Mouse (Mus musculus) lung, adult 18-20 months (tissue): Measurements from ENCODE around the gene Katna1.

Source experiments
- DNase-seq, 2 experiments: peaks; one replicate each; pipeline ENCODE4 v3.0.0; 2022; ENCODE audit warnings: mixed read lengths in 2 of 2

Katna1 gene

DNA sequence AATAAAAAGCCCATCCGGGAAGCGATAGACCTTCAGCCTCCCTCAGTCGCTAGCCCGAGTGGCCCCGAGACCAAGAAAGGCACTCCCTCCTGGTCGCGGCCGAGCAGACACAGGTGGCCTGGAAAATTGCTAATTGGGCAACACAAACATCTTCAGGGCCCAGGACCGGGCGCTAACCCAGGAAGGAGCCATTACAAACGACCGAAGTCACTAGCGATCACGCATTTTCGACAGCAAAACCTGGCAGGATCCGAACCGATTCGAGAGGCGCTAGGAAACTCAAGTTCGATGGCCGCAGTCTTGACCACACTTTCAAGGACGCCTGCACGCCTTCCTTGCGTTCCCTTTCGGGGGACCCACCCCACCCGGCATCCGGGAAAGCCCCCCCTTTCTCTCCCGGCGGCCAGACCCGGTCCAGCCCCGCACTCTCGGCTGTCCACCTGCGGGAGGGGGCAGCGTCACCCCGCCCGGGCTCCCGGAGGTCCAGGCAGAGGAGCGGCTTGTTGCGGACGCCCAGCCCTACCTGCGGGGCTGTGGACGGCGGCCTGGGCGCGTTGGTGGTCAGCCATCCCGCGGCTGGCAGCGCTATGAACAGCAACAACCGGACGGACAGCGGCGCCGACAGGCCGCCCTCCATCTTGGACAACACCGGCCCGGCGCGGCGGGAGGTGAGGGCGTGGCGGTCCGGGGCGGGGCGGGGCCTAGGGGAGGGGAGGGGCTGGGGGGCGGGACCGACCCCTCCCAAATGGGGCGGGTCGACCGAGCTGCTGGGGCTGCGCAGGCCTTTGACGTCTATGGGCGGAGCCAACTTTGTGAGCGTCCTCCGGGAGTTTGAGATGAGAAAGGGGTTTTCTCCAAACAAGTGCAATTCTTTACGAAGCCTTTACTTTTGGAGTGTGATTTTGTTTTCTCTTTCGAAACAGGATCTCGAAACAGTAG lies 54.7 kb downstream of the Katna1 start:
- DNase-seq, result peak; percentile 90 to 91

DNA sequence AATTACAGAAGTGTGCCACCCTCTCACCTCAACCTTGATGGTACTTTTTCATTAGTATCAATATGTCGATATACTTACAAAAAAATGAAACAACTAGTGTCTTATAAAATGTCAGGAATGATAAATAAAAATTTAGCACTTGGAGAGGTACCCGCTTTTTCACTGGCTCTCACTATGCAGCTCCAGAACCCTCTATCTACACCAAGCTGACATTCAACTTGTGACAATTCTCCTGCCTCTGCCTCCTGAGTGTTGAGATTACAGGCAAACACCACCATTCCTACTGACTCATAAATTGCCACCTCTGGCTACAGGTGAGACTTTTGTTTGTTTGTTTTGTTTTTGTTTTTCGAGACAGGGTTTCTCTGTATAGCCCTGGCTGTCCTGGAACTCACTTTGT lies 55.4 kb downstream of the Katna1 start:
- no peak for DNase-seq

DNA sequence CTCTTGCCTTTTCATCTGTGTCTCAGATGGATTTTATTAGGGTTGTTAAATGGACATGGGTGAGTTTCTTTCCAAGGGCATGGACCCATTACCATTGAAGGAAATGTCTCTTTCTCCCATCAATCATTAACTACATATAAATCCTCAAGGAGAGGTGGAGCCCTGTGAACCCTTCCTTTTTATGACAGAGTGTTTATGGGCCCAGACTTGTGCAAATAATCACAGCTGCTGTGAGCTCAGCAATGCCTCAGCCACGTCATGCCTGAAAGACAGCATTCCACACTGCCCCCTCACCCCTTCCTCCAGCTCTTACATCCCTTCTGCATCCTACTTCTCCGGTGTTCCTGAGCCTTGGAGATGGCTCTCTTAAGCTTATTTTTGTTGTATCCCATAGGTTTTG lies 61.5 kb downstream of the Katna1 start:
- DNase-seq, result no peak

DNA sequence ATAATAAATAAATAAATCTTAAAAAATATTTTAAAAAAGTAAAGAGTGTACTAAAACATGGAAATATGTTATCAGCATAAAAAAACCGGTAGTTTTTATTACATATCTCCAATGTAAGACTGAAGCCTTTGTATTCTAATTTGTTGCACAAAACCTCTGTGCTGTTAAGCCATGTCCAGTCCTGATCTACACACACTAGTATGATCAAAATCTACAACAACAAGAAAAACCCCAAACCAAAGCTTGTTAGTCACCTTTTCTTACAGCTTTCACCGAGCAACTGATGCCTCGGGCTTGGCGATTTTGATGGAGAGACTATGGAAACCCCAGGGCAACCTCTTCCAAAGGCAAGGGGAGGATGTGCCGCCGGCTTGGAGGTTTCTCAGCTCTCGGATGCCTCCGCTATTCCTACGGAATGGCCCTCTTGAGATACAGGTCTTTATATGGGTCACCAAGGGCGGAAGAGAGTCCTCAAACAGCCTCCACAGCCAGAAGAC lies 66.5 kb downstream of the Katna1 start:
- no peak for DNase-seq

DNA sequence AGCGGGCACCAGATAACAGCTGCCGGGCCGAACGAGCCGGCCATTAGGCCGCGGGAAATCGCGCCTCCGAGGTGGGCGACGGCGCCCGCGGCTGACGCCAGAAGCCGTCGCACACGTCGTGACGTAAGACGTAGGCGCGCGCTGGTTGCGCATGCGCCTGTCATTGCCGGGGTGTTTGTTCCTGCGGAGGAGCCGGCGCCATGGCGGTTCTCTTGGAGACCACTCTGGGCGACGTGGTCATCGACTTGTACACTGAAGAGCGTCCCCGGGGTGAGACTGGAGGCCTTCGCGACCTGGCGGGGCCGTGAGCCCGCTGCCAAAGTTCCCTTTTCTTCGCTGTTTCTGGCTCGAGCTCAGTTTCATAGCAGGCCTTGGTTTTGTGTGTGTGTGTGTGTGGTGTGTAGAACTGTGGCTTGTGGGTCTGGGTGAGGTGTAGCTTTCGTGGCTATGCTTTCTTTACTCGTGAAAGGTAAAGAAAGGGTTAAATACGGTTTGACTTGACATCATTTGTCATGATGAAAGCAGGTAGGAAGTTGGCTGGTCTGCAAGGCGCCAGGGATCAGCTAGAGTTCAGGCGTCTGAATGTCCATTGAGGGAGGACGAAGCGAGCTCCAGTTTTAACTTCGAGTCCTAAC lies 67.1 kb downstream of the Katna1 start, which contains the start of the genes Ginm1 and Ppil4:
TSS of gene Ginm1 (minus strand) at position 74 of the 635 bp plus-strand sequence.
TSS of gene Ppil4 (plus strand) at position 141 of the 635 bp plus-strand sequence.
- DNase-seq, result peak; percentile 86 to 87

DNA sequence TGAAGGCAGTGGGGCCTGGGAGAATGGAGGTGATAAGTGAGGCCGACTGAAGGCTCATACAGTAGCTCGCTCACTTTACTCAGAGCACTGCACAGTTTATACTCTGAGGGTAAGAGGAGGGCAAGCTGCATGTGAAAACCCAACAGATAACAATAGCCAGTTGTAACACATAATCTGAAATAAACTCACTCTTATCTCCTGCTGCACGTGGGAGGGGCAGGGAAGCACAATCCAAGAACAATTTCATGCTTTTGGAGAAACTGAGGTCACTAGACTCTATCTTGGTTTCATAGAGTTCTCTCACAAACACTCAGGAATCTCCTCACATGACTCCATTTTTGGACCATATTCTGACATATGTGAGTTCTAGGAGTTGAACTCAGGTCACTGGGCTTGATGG lies 75.5 kb downstream of the Katna1 start:
- no peak for DNase-seq

DNA sequence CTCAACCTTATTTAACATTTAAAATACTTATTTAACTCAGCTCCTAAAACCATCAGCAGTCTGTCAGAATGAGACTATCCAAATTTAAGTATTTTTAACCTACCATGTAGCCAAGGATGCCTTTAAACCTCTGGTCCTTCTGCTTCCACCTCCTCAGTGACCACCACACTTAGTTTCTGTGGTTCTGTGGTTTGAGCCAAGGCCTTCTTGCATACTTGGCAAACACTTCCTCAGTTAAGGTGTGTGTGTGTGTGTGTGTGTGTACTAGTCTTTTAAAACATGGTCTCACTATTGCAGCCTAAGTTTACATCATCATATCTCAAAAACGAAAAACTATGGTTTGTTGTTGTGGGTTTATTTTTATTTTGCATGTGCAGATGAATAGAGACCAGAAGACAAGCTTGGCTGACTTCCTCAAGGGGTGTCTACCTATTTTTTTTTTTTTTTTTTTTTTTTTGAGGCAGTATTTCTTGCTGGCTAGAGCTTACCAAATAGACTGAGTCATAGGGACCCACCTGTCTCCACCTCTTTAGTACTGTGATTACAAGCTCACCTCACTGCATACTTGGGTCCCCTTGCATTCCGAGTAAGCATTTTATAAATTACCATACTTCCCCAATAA lies 76.8 kb downstream of the Katna1 start:
- no peak for DNase-seq

DNA sequence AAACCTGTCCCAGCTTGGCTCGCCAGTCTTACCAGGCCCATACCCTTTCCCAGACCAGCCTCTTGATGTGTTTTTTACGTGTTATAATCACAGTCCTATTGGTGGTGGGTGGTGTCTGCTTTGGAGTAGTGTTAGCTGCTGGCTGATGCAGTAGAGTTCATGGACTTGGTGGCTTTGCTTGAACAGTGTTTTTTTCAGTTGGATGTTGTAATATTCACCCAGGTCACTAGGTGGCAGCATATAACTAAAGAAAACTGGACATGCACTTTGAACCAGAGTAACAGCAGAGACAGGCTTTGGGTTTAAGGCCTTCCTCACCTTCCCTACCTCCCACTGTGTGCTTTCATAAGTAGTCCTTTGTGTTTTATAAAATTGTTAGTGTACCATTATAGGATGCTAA lies 84.1 kb downstream of the Katna1 start:
- peak in 1 of 2 experiments; percentile 38 for DNase-seq
